28 mouse cellular contexts compared by ENCODE assay signal in the genomic region with DNA sequence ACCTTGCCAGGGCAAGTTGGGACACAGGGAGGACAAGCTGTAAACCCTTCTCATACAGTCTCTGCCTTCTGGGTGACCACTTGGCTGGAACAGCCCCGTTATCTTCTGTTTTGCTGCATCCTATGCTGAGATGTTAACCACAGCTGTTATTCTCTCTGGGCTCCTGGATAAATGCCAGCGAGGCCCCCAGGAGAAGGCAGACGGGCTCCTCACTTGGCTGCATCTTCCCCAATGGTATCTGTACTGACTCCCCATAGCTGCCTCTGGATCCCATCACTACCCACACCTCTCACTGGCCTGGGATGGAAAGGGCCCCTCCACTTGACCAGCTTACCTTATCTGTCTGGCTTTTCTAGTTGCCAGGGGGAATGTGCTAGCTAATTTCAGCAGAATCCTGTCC. TPM values are rescaled to one million over a fixed set of nuclear protein-coding genes. Genes with fewer than 3 reads are reported as not detected.
DNase-seq lines count a peak whose midpoint lies in the region; ATAC-seq and TF ChIP-seq lines count a peak whose summit lies in the region.
"Had no signal": no experiment of that assay in that cellular context is flagged by ENCODE, and none has a peak within 500 bp of the region (broad histone marks: within the 10 kb centered on the region; RNA-seq: fewer than 3 reads in every experiment).

No protein-coding gene starts in this region.

- ATAC-seq in hindbrain, postnatal 0 days: no peak
- no peak for ATAC-seq in hindbrain, embryonic 16.5 days
- ATAC-seq in midbrain, postnatal 0 days (ENCODE audit: low FRiP score): no peak
- no peak for ATAC-seq in midbrain, embryonic 13.5 days
- ATAC-seq: activated CD4-positive, CD25-positive, alpha-beta regulatory T cell, adult 4 months; forebrain, embryonic 13.5 days had no signal

- 35% methylated on average over 3 of the region's 3 CpGs for WGBS in hindbrain, postnatal 0 days
- 53% methylated on average over 3 of the region's 3 CpGs for WGBS in hindbrain, embryonic 16.5 days
- WGBS in midbrain, postnatal 0 days: 56% methylated on average over 3 of the region's 3 CpGs
- 83% methylated on average over 3 of the region's 3 CpGs for WGBS in midbrain, embryonic 13.5 days

- no peaks in the 10 kb centered on the region for H3K9me3 ChIP-seq in hindbrain, postnatal 0 days (ENCODE audit: low read length)
- H3K9me3 ChIP-seq in hindbrain, embryonic 16.5 days (ENCODE audit: control insufficient read depth, low read length): no peaks in the 10 kb centered on the region
- no peaks in the 10 kb centered on the region for H3K9me3 ChIP-seq in midbrain, postnatal 0 days (ENCODE audit: low read length)
- no peaks in the 10 kb centered on the region for H3K9me3 ChIP-seq in midbrain, embryonic 13.5 days
- H3K9me3 ChIP-seq: forebrain, embryonic 13.5 days; liver, embryonic 13.5 days had no signal

- H3K4me2 ChIP-seq in hindbrain, postnatal 0 days (ENCODE audit: low read depth, low read length): no peak overlapping the region
- H3K4me2 ChIP-seq in hindbrain, embryonic 16.5 days (ENCODE audit: low read length): no peak overlapping the region
- no peak overlapping the region for H3K4me2 ChIP-seq in midbrain, postnatal 0 days (ENCODE audit: low read depth, low read length, poor library complexity, severe bottlenecking)
- H3K4me2 ChIP-seq in midbrain, embryonic 13.5 days (replicated peaks): no peak overlapping the region
- H3K4me2 ChIP-seq: forebrain, embryonic 13.5 days; hindbrain, embryonic 14.5 days; liver, embryonic 13.5 days; midbrain, embryonic 11.5 days had no signal

- no peak overlapping the region for H3K9ac ChIP-seq in hindbrain, postnatal 0 days (replicated peaks; ENCODE audit: low read length)
- no peak overlapping the region for H3K9ac ChIP-seq in hindbrain, embryonic 16.5 days (ENCODE audit: low read depth, low read length)
- no peak overlapping the region for H3K9ac ChIP-seq in midbrain, postnatal 0 days (replicated peaks; ENCODE audit: low read length, poor library complexity, severe bottlenecking)
- no peak overlapping the region for H3K9ac ChIP-seq in midbrain, embryonic 13.5 days (replicated peaks)
- H3K9ac ChIP-seq: forebrain, embryonic 13.5 days; hindbrain, embryonic 14.5 days; liver, embryonic 13.5 days had no signal

- H3K36me3 ChIP-seq in hindbrain, postnatal 0 days (ENCODE audit: insufficient read depth, low read length): no peaks in the 10 kb centered on the region
- H3K36me3 ChIP-seq in hindbrain, embryonic 16.5 days (ENCODE audit: control insufficient read depth, insufficient read depth, low read length): no peaks in the 10 kb centered on the region
- H3K36me3 ChIP-seq in midbrain, postnatal 0 days (ENCODE audit: insufficient read depth, low read length): no peaks in the 10 kb centered on the region
- H3K36me3 ChIP-seq in midbrain, embryonic 13.5 days: no peaks in the 10 kb centered on the region
- H3K36me3 ChIP-seq: liver, embryonic 13.5 days had no signal

- peaks cover 8% of the 10 kb centered on the region; the same call in 1 of the 2 replicates for H3K4me1 ChIP-seq in hindbrain, postnatal 0 days (ENCODE audit: insufficient read depth, low read length)
- H3K4me1 ChIP-seq in hindbrain, embryonic 16.5 days (ENCODE audit: control insufficient read depth, insufficient read depth, low read depth, low read length): peaks cover 11% of the 10 kb centered on the region
- no peaks in the 10 kb centered on the region for H3K4me1 ChIP-seq in midbrain, postnatal 0 days (ENCODE audit: insufficient read depth, low read length)
- peaks cover 23% of the 10 kb centered on the region for H3K4me1 ChIP-seq in midbrain, embryonic 13.5 days (replicated peaks)
- H3K4me1 ChIP-seq: liver, embryonic 13.5 days had no signal

- H3K4me3 ChIP-seq in hindbrain, postnatal 0 days (ENCODE audit: low read length): no peak overlapping the region
- no peak overlapping the region for H3K4me3 ChIP-seq in hindbrain, embryonic 16.5 days (ENCODE audit: low read length)
- H3K4me3 ChIP-seq in midbrain, postnatal 0 days (ENCODE audit: low read depth, low read length): no peak overlapping the region
- no peak overlapping the region for H3K4me3 ChIP-seq in midbrain, embryonic 13.5 days (replicated peaks)
- H3K4me3 ChIP-seq: forebrain, embryonic 13.5 days; gastrocnemius, adult 2 months; left cerebral cortex, adult 2 months; liver, embryonic 13.5 days had no signal

- intact Hi-C loops in left cerebral cortex, postnatal 4 days (cut with DNase I): no loop called here

- no peaks in the 10 kb centered on the region for H3K27me3 ChIP-seq in hindbrain, postnatal 0 days (ENCODE audit: insufficient read depth, low read length)
- no peaks in the 10 kb centered on the region; the same call in 1 of the 2 replicates for H3K27me3 ChIP-seq in hindbrain, embryonic 16.5 days (replicated peaks; ENCODE audit: control insufficient read depth, insufficient read depth, low read length)
- H3K27me3 ChIP-seq in midbrain, postnatal 0 days (ENCODE audit: insufficient read depth, low read length): no peaks in the 10 kb centered on the region
- peaks cover 79% of the 10 kb centered on the region for H3K27me3 ChIP-seq in midbrain, embryonic 13.5 days
- H3K27me3 ChIP-seq: liver, embryonic 13.5 days had no signal

- peak; percentile 57 to 61 for DNase-seq in cerebellum, postnatal 10 days
- no peak for DNase-seq in cerebellum, postnatal 36 days
- peak; percentile 30 for DNase-seq in hindbrain, postnatal 0 days (ENCODE audit: low spot score)
- peak; percentile 64 for DNase-seq in left cerebral cortex, postnatal 4 days
- DNase-seq in left cerebral cortex, adult 9 months (ENCODE audit: low spot score in 2 of 2): no peak
- DNase-seq in midbrain, postnatal 0 days (ENCODE audit: low spot score): peak; percentile 25
- DNase-seq: adrenal gland, adult 8-10 months; cerebellum, adult 11-12 months; gastrocnemius, adult 2 months; kidney, adult 18-20 months; liver, embryonic 13.5 days; lung, adult 2 months; right cerebral cortex, postnatal 14 days; spleen, adult 18-20 months; thymus, adult 18-20 months; thymus, postnatal 36 days had no signal

- TF ChIP-seq CTCF in hindbrain, postnatal 0 days (IDR thresholded peaks at IDR 0.05; ENCODE audit: low read depth): no peak
- no peak for TF ChIP-seq CTCF in midbrain, postnatal 0 days (IDR thresholded peaks at IDR 0.05)

- no peak overlapping the region for H3K27ac ChIP-seq in hindbrain, postnatal 0 days
- H3K27ac ChIP-seq in hindbrain, embryonic 16.5 days (ENCODE audit: low read depth, low read length): no peak overlapping the region
- no peak overlapping the region for H3K27ac ChIP-seq in midbrain, postnatal 0 days (ENCODE audit: low read depth, low read length)
- H3K27ac ChIP-seq in midbrain, embryonic 13.5 days: no peak overlapping the region
- H3K27ac ChIP-seq: gastrocnemius, adult 2 months; hindbrain, embryonic 14.5 days; left cerebral cortex, adult 2 months; liver, embryonic 13.5 days had no signal

RNA-seq across cellular contexts. Expression of gene Ntsr1, which starts 13.2 kb away (rescaled TPM):
- total RNA-seq in hindbrain, postnatal 0 days (2014; rRNA removed): 9.0 and 11.1 TPM in 2 replicates
- polyA plus RNA-seq in hindbrain, postnatal 0 days (2015; fragmentation: Nextera tagmentation; extraction: Ambion mirVana): 2.8 and 2.9 TPM in 2 replicates
- 3.6 and 4.1 TPM in 2 replicates for polyA plus RNA-seq in hindbrain, embryonic 16.5 days (2015; fragmentation: Nextera tagmentation; extraction: Ambion mirVana)
- 10 to 100 TPM; 52.1 to 54.5 TPM for total RNA-seq in left cerebral cortex, postnatal 4 days (2021)
- 12.6 and 15.2 TPM in 2 replicates for total RNA-seq in midbrain, postnatal 0 days (2014; rRNA removed)
- polyA plus RNA-seq in midbrain, postnatal 0 days (2015; fragmentation: Nextera tagmentation; extraction: Ambion mirVana): 4.1 and 4.7 TPM in 2 replicates
- polyA plus RNA-seq in midbrain, embryonic 13.5 days (2015; fragmentation: Nextera tagmentation; extraction: Ambion mirVana): 1.2 and 1.3 TPM in 2 replicates
- total RNA-seq: adrenal gland, adult 8-10 months; gastrocnemius, adult 2 months; heart, adult 8-10 months; heart, postnatal 25 days; megakaryocyte progenitor cell, adult 5-6 weeks; monocyte, adult 5-6 weeks had no signal
- polyA plus RNA-seq: activated CD4-positive, CD25-positive, alpha-beta regulatory T cell, adult 4 months; limb, embryonic 11.5 days; lung, adult 2 months had no signal

RNA-seq across cellular contexts. Expression of gene Slco4a1, which starts 57.0 kb away (rescaled TPM):
- total RNA-seq in hindbrain, postnatal 0 days (2014; rRNA removed): 4.0 and 5.4 TPM in 2 replicates
- polyA plus RNA-seq in hindbrain, postnatal 0 days (2015; fragmentation: Nextera tagmentation; extraction: Ambion mirVana): 2.0 and 2.9 TPM in 2 replicates
- polyA plus RNA-seq in hindbrain, embryonic 16.5 days (2015; fragmentation: Nextera tagmentation; extraction: Ambion mirVana): 2.7 and 3.0 TPM in 2 replicates
- total RNA-seq in left cerebral cortex, postnatal 4 days (2021): 1 to 10 TPM; 2.4 to 2.5 TPM
- 1.5 and 5.1 TPM in 2 replicates for total RNA-seq in midbrain, postnatal 0 days (2014; rRNA removed)
- polyA plus RNA-seq in midbrain, postnatal 0 days (2015; fragmentation: Nextera tagmentation; extraction: Ambion mirVana): 2.5 and 2.8 TPM in 2 replicates
- 1.6 and 1.9 TPM in 2 replicates for polyA plus RNA-seq in midbrain, embryonic 13.5 days (2015; fragmentation: Nextera tagmentation; extraction: Ambion mirVana)
- total RNA-seq: heart, postnatal 25 days had no signal

Comparison
In these comparisons a context has a peak if more than half of its experiments do, and no peak if none do; other contexts are left out.
1. DNase-seq: peak in cerebellum, postnatal 10 days (2 of 2), hindbrain, postnatal 0 days (single experiment), left cerebral cortex, postnatal 4 days (single experiment) and midbrain, postnatal 0 days (single experiment); none in cerebellum, postnatal 36 days (0 of 2) and left cerebral cortex, adult 9 months (0 of 2).